Mouse (Mus musculus): ENCODE results near the gene Zdhhc24. TPM values are rescaled to one million over a fixed set of nuclear protein-coding genes. Genes with fewer than 3 reads are reported as not detected.
A peak's percentile ranks its signal among the peaks of the same experiment; 100 is the strongest.
"Not testable (repeated sequence)": the region's sequence is repeated elsewhere in the genome, so short reads cannot be mapped to it uniquely, and the experiment has no call there.

Zdhhc24 gene
- polyA plus RNA-seq, 1 experiment from 2014 or later, result 5.4 TPM

- TF ChIP-seq EP300 (IDR thresholded peaks at IDR 0.05; ENCODE audit: low read depth), result no peak
- no peak for TF ChIP-seq CTCF (IDR thresholded peaks at IDR 0.05; ENCODE audit: low read depth)
- Histone ChIP-seq H3K27ac (ENCODE audit: low read depth) (no peak overlapping the region), H3K27me3 (ENCODE audit: insufficient read depth, low read length) (peaks cover 9% of the 10 kb centered on the region; the same call in 1 of the 2 replicates), H3K9ac (replicated peaks) (no peak overlapping the region), H3K4me1 (ENCODE audit: insufficient read depth) (no peaks in the 10 kb centered on the region), H3K36me3 (replicated peaks; ENCODE audit: insufficient read depth, low read length) (no peaks in the 10 kb centered on the region; the same call in 1 of the 2 replicates), H3K9me3 (ENCODE audit: low read length) (no peaks in the 10 kb centered on the region), H3K4me2 (ENCODE audit: low read depth, low read length) (no peak overlapping the region), H3K4me3 (ENCODE audit: low read depth, low read length) (no peak overlapping the region)
- peak; percentile 37 for DNase-seq
- WGBS (ENCODE audit: insufficient replicate concordance), result 5% methylated on average over 17 of the region's 17 CpGs
- no peak for ATAC-seq
These were observed 13.3 kb upstream of the Zdhhc24 start for GRCm38 (mm10) chr19:4865147-4865546.

GRCm38 (mm10) chr19:4874613-4875012, 3.9 kb upstream of the Zdhhc24 start:
- not testable (repeated sequence) for ATAC-seq
- WGBS (ENCODE audit: insufficient replicate concordance), result 67% methylated on average over 1 of the region's 1 CpGs

GRCm38 (mm10) chr19:4876241-4876640, 2.2 kb upstream of the Zdhhc24 start:
- Histone ChIP-seq H3K9ac (replicated peaks) (no peak overlapping the region), H3K4me2 (ENCODE audit: low read depth, low read length) (no peak overlapping the region), H3K36me3 (replicated peaks; ENCODE audit: insufficient read depth, low read length) (peaks cover 6% of the 10 kb centered on the region), H3K9me3 (ENCODE audit: low read length) (no peaks in the 10 kb centered on the region), H3K27ac (ENCODE audit: low read depth) (no peak overlapping the region), H3K27me3 (ENCODE audit: insufficient read depth, low read length) (0 out of 2 replicates have a peak, but pooled peaks cover 5% of the 10 kb centered on the region), H3K4me3 (ENCODE audit: low read depth, low read length) (no peak overlapping the region), H3K4me1 (ENCODE audit: insufficient read depth) (peaks cover 16% of the 10 kb centered on the region)
- WGBS (ENCODE audit: insufficient replicate concordance), result 72% methylated on average over 3 of the region's 4 CpGs
- no peak for TF ChIP-seq EP300 (IDR thresholded peaks at IDR 0.05; ENCODE audit: low read depth)
- no peak for TF ChIP-seq CTCF (IDR thresholded peaks at IDR 0.05; ENCODE audit: low read depth)
- ATAC-seq, result no peak
- DNase-seq, result no peak

More at GRCm38 (mm10) chr19:4874613-4875012, 3.9 kb upstream of the Zdhhc24 start:
- H3K27me3 ChIP-seq (ENCODE audit: insufficient read depth, low read length); H3K36me3 ChIP-seq (replicated peaks; ENCODE audit: insufficient read depth, low read length); H3K9me3 ChIP-seq (ENCODE audit: low read length); H3K4me2 ChIP-seq (ENCODE audit: low read depth, low read length); DNase-seq; H3K27ac ChIP-seq (ENCODE audit: low read depth); H3K4me3 ChIP-seq (ENCODE audit: low read depth, low read length); H3K9ac ChIP-seq (replicated peaks): not testable (repeated sequence)
- peaks cover 12% of the 10 kb centered on the region for H3K4me1 ChIP-seq (ENCODE audit: insufficient read depth)

- 85% methylated on average over 3 of the region's 3 CpGs for WGBS (ENCODE audit: insufficient replicate concordance)
- H3K4me3 ChIP-seq (ENCODE audit: low read depth, low read length), result no peak overlapping the region
- peaks cover 16% of the 10 kb centered on the region for H3K4me1 ChIP-seq (ENCODE audit: insufficient read depth)
- 0 out of 2 replicates have a peak, but pooled peaks cover 5% of the 10 kb centered on the region for H3K27me3 ChIP-seq (ENCODE audit: insufficient read depth, low read length)
- no peak overlapping the region for H3K27ac ChIP-seq (ENCODE audit: low read depth)
- H3K36me3 ChIP-seq (replicated peaks; ENCODE audit: insufficient read depth, low read length), result peaks cover 6% of the 10 kb centered on the region
- no peak overlapping the region for H3K4me2 ChIP-seq (ENCODE audit: low read depth, low read length)
- H3K9ac ChIP-seq (replicated peaks), result no peak overlapping the region
- DNase-seq (no peak), ATAC-seq (no peak)
- no peaks in the 10 kb centered on the region for H3K9me3 ChIP-seq (ENCODE audit: low read length)
- TF ChIP-seq CTCF (IDR thresholded peaks at IDR 0.05; ENCODE audit: low read depth) (no peak), EP300 (IDR thresholded peaks at IDR 0.05; ENCODE audit: low read depth) (no peak)
These were observed 1.7 kb upstream of the Zdhhc24 start for GRCm38 (mm10) chr19:4876755-4877154.

- H3K27me3 ChIP-seq (ENCODE audit: insufficient read depth, low read length), result 0 out of 2 replicates have a peak, but pooled peaks cover 5% of the 10 kb centered on the region
- H3K36me3 ChIP-seq (replicated peaks; ENCODE audit: insufficient read depth, low read length), result peaks cover 10% of the 10 kb centered on the region
- TF ChIP-seq CTCF (IDR thresholded peaks at IDR 0.05; ENCODE audit: low read depth), result no peak
- no peak for TF ChIP-seq EP300 (IDR thresholded peaks at IDR 0.05; ENCODE audit: low read depth)
- peak within 1 kb of the TSS; percentile 96 for H3K9ac ChIP-seq (replicated peaks)
- peak within 1 kb of the TSS; percentile 95 for H3K4me2 ChIP-seq (ENCODE audit: low read depth, low read length)
- peaks cover 16% of the 10 kb centered on the region for H3K4me1 ChIP-seq (ENCODE audit: insufficient read depth)
- DNase-seq (no peak), ATAC-seq (no peak)
- WGBS (ENCODE audit: insufficient replicate concordance), result 8% methylated on average over 17 of the region's 17 CpGs
- H3K4me3 ChIP-seq (ENCODE audit: low read depth, low read length), result peak within 1 kb of the TSS; percentile 97
- H3K9me3 ChIP-seq (ENCODE audit: low read length), result no peaks in the 10 kb centered on the region
- H3K27ac ChIP-seq (ENCODE audit: low read depth), result peak within 1 kb of the TSS; percentile 75
These were observed 683 bp upstream of the Zdhhc24 start, which contains the start of gene Actn3 for GRCm38 (mm10) chr19:4877785-4878184. TSS of gene Actn3 (minus strand) at chr19:4877909.

GRCm38 (mm10) chr19:4879324-4879703, 846 bp downstream of the Zdhhc24 start:
- Histone ChIP-seq H3K27me3 (ENCODE audit: insufficient read depth, low read length) (0 out of 2 replicates have a peak, but pooled peaks cover 5% of the 10 kb centered on the region), H3K27ac (ENCODE audit: low read depth) (no peak overlapping the region), H3K9me3 (ENCODE audit: low read length) (no peaks in the 10 kb centered on the region), H3K36me3 (replicated peaks; ENCODE audit: insufficient read depth, low read length) (peaks cover 10% of the 10 kb centered on the region), H3K4me3 (ENCODE audit: low read depth, low read length) (peak overlapping the region; percentile 97), H3K9ac (replicated peaks) (peak overlapping the region; percentile 96), H3K4me2 (ENCODE audit: low read depth, low read length) (peak overlapping the region; percentile 95), H3K4me1 (ENCODE audit: insufficient read depth) (peaks cover 18% of the 10 kb centered on the region)
- DNase-seq (no peak), ATAC-seq (no peak)
- no peak for TF ChIP-seq EP300 (IDR thresholded peaks at IDR 0.05; ENCODE audit: low read depth)
- TF ChIP-seq CTCF (IDR thresholded peaks at IDR 0.05; ENCODE audit: low read depth), result no peak
- WGBS (ENCODE audit: insufficient replicate concordance), result 54% methylated on average over 10 of the region's 10 CpGs
